Mouse (Mus musculus): ENCODE results near the gene Shcbp1l.

- TF ChIP-seq CTCF (IDR thresholded peaks at IDR 0.05; ENCODE audit: low read depth, low read length) (no peak), GATA1 (IDR thresholded peaks at IDR 0.05; ENCODE audit: borderline replicate concordance, low read length) (no peak)
These were observed 66.4 kb downstream of the Shcbp1l start for GRCm38 (mm10) chr1:153491345-153491744.
